Mouse (Mus musculus) thymus, adult 2 months (tissue): ENCODE measurements around the gene Pde4a. TPM values are rescaled to one million over a fixed set of nuclear protein-coding genes. Genes with fewer than 3 reads are reported as not detected.

Experiments used
- DNase-seq: peaks from one replicate; pipeline ENCODE4 v3.0.0; 2021
- H3K27ac ChIP-seq: fragments of 200-500 bp; 2 replicates; pipeline ENCODE4 v1.5.1; 2012; ENCODE audit warnings: low read length, control low read depth; ENCODE audit not compliant: control insufficient read depth, insufficient read depth
- H3K27me3 ChIP-seq: fragments of 200-500 bp; 2 replicates; pipeline ENCODE4 v1.6.1; 2012; ENCODE audit warnings: mild to moderate bottlenecking, low read length, moderate library complexity, mixed read lengths; ENCODE audit not compliant: control insufficient read depth, insufficient read depth
- H3K36me3 ChIP-seq: fragments of 200-500 bp; 2 replicates; pipeline ENCODE4 v1.6.1; 2012; ENCODE audit warnings: mild to moderate bottlenecking, low read length, moderate library complexity; ENCODE audit not compliant: control insufficient read depth, insufficient read depth
- H3K4me1 ChIP-seq: fragments of 200-500 bp; replicated peaks from 2 replicates; pipeline ENCODE4 v1.6.1; 2012; ENCODE audit warnings: low read length; ENCODE audit not compliant: control insufficient read depth, insufficient read depth
- H3K4me3 ChIP-seq: fragments of 200-500 bp; 2 replicates; pipeline ENCODE4 v1.5.1; 2012; ENCODE audit warnings: mild to moderate bottlenecking, low read length, control low read depth, moderate library complexity; ENCODE audit not compliant: control insufficient read depth, insufficient read depth
- CTCF ChIP-seq: fragments of 200-500 bp; IDR thresholded peaks from 2 replicates; pipeline ENCODE4 v1.5.1; 2012; ENCODE audit warnings: mild to moderate bottlenecking, control low read depth, low read length, moderate library complexity, borderline replicate concordance; ENCODE audit not compliant: control insufficient read depth, poor library complexity, insufficient read depth; ENCODE audit errors: extremely low read depth
- POLR2A ChIP-seq: fragments of 200-500 bp; IDR thresholded peaks from 2 replicates; pipeline ENCODE4 v1.6.1; 2012; ENCODE audit warnings: mild to moderate bottlenecking, low read length, control low read depth, moderate library complexity; ENCODE audit not compliant: control insufficient read depth, poor library complexity, insufficient read depth; ENCODE audit errors: extremely low read depth
- WGBS: fragments of 180-500 bp; shearing (Covaris S2); methylation state at CpG from one replicate; pipeline ENCODE4 v1.1.7; 2018; 5-methylcytosine and 5-hydroxymethylcytosine counted together
- polyA plus RNA-seq: library from polyadenylated mRNA; depleted of rRNA; stranded (reverse); fragments of >200 nt; gene quantifications from 2 replicates; pipeline ENCODE4 v1.2.3, GENCODE M21; 2012

Gene Pde4a
- polyA plus RNA-seq, 1 experiment, result 6.8 TPM

DNA sequence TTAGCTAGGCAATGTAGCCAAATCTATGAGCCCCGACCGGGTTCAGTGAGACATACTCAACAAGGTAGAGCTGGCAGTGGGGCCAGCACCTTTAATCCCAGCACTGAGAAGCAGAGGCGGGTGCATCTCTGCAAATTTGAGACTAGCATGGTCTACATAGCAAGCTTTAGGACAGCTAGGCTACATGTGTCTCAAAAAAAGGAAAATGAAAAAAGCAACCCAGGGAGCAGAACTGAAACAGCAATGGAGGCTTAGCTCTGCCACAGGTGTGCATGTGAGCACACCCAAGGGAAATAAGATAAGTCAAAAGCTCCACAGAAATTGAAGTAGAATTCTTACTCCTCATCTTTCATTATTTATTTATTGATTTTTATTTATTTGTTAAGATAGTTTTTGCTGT, 33.4 kb downstream of the Pde4a start:
- Histone ChIP-seq H3K27ac (no peak overlapping the region), H3K4me3 (no peak overlapping the region), H3K27me3 (no peaks in the 10 kb centered on the region), H3K4me1 (peaks cover 7% of the 10 kb centered on the region), H3K36me3 (no peaks in the 10 kb centered on the region)
- WGBS, result 92% methylated on average over 3 of the region's 3 CpGs
- no peak for DNase-seq
- TF ChIP-seq CTCF (no peak), POLR2A (no peak)

DNA sequence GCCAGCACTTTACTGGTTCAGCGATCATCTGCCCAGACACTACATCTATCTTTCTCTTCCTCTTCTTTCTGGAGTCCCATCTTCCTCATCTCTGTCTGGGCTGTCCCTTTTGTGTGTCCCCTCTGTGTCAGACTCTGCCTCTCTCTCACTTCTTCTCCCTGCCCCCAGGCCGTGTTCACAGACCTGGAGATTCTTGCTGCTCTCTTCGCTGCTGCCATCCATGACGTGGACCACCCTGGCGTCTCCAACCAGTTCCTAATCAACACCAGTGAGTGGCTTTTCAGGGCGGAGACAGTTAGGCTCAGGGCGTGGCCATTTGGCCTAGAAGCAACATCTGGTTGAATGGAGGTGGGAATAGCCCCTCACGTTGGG, 38.6 kb downstream of the Pde4a start:
- no peak overlapping the region for H3K27ac ChIP-seq
- DNase-seq, result no peak
- H3K36me3 ChIP-seq, result no peaks in the 10 kb centered on the region
- WGBS, result 90% methylated on average over 8 of the region's 8 CpGs
- H3K4me1 ChIP-seq, result no peaks in the 10 kb centered on the region
- no peaks in the 10 kb centered on the region for H3K27me3 ChIP-seq
- H3K4me3 ChIP-seq, result no peak overlapping the region
- TF ChIP-seq POLR2A, result no peak
- no peak for TF ChIP-seq CTCF

DNA sequence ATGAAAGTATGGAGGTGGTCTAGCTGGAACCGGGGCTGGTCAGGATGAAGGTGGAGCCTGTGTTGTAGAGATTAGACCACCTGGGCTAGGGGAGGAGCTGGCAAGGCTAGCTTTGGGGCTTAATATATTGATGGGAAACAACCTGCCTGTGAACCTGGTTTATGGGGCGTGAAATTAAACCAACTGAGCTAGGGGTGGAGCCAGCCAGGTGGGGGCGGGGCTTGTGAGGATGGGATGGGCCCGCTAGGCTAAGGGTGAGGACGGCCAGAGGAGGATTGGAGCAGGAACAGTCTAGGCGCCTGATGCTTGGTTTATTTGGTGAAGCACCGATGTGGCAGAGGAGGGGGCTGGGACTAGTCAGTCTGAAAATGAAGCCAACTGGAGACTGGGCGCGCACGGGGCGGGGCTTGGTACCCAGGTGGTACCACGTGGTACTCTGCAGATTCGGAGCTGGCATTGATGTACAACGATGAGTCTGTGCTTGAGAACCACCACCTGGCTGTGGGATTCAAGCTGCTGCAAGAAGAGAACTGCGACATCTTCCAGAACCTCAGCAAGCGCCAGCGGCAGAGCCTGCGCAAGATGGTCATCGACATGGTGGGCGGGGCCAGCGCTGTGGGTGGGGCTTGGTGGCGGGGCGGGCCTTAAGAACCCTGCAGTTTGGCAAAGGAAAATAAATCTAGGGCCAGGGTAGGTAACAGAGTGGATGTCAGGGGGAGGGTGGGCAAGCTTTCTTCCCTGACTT, 39.2 kb downstream of the Pde4a start:
- H3K27me3 ChIP-seq, result no peaks in the 10 kb centered on the region
- TF ChIP-seq POLR2A (no peak), CTCF (no peak)
- WGBS, result 77% methylated on average over 23 of the region's 23 CpGs
- no peaks in the 10 kb centered on the region for H3K4me1 ChIP-seq
- no peak for DNase-seq
- no peak overlapping the region for H3K27ac ChIP-seq
- H3K36me3 ChIP-seq, result no peaks in the 10 kb centered on the region
- no peak overlapping the region for H3K4me3 ChIP-seq

DNA sequence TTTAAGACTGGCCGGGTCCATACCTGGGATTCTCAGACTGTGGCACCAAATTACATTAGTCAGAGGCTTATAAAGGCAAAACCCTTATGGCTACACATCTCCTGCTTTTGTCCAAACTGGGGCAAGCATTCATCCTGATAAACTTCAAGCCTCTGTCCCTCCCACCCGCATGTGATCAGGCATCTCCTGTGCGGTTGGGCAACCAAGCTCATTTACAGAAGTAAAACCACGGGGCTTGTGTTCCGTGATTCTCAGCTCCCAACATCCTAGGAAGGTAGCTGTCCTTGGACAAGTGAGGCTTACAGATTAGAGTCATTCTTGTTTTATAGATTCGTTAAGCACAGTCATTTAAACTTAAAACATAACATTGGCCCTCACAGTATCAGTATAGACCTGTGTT, 41.3 kb downstream of the Pde4a start:
- TF ChIP-seq POLR2A, result no peak
- no peak for TF ChIP-seq CTCF
- 89% methylated on average over 6 of the region's 6 CpGs for WGBS
- no peaks in the 10 kb centered on the region for H3K36me3 ChIP-seq
- H3K4me1 ChIP-seq, result no peaks in the 10 kb centered on the region
- no peak overlapping the region for H3K4me3 ChIP-seq
- H3K27me3 ChIP-seq, result no peaks in the 10 kb centered on the region
- DNase-seq, result no peak
- H3K27ac ChIP-seq, result no peak overlapping the region

DNA sequence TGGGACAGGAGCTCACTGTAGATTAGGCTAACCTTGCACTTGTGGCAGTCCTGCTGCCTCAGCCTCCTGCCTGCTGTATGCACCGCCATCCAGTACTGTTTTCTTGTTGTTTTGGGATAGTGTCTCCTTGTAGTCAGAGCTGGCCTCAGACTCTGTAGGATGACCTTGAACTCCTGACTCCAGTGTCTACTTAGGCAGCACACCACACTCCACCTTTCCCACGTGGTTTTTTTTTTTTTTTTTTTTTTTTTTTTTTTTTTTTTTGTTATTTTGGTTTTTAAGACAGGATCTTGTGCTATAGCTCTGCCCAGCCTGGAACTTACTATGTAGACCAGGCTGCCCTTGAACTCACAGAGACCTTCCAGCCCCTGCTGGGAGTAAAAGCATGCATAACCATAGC, 43.1 kb downstream of the Pde4a start:
- Histone ChIP-seq H3K27me3 (no peaks in the 10 kb centered on the region), H3K27ac (no peak overlapping the region), H3K4me3 (no peak overlapping the region), H3K36me3 (no peaks in the 10 kb centered on the region), H3K4me1 (no peaks in the 10 kb centered on the region)
- DNase-seq, result no peak
- TF ChIP-seq POLR2A, result no peak
- no peak for TF ChIP-seq CTCF
- WGBS, result 75% methylated on average over 2 of the region's 2 CpGs

DNA sequence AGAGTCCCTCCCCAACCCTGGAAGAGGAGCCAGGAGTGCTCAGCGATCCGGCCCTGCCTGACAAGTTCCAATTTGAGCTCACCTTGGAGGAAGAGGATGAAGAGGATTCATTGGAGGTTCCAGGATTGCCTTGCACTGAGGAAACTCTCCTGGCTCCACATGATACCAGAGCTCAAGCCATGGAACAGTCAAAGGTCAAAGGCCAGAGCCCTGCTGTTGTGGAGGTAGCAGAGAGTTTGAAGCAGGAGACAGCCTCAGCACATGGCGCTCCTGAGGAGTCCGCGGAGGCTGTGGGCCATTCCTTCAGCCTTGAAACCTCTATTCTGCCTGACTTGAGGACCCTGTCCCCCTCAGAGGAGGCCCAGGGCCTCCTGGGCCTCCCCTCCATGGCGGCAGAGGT, 45.3 kb downstream of the Pde4a start:
- no peak overlapping the region for H3K27ac ChIP-seq
- DNase-seq, result no peak
- no peaks in the 10 kb centered on the region for H3K36me3 ChIP-seq
- WGBS, result 97% methylated on average over 6 of the region's 6 CpGs
- no peak overlapping the region for H3K4me3 ChIP-seq
- no peaks in the 10 kb centered on the region for H3K4me1 ChIP-seq
- H3K27me3 ChIP-seq, result no peaks in the 10 kb centered on the region
- no peak for TF ChIP-seq POLR2A
- no peak for TF ChIP-seq CTCF

DNA sequence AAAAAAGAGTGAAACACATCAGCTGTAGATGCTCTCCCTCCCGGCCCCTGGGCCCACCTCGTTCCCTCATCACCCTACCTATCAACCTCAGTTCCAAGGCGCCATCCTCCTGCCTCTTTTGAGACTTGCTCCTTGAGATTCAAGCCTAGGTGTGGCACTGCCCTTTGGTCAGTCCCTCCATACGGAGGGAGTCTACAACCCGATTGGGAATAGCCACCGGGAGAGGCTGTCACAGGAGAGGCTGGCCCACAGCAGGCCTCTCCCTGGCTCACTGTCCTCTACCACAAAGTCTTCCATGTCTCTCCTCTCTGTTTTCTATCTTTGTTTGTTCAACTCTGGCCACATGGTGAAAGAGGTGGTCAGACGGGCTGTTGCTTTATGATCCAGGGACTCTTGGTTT, 46.1 kb downstream of the Pde4a start:
- Histone ChIP-seq H3K27me3 (no peaks in the 10 kb centered on the region), H3K36me3 (no peaks in the 10 kb centered on the region), H3K4me3 (no peak overlapping the region), H3K27ac (no peak overlapping the region), H3K4me1 (no peaks in the 10 kb centered on the region)
- TF ChIP-seq POLR2A (no peak), CTCF (no peak)
- WGBS, result 94% methylated on average over 7 of the region's 7 CpGs
- no peak for DNase-seq
